Mouse (Mus musculus): ENCODE data around the gene Orm2.

DNA sequence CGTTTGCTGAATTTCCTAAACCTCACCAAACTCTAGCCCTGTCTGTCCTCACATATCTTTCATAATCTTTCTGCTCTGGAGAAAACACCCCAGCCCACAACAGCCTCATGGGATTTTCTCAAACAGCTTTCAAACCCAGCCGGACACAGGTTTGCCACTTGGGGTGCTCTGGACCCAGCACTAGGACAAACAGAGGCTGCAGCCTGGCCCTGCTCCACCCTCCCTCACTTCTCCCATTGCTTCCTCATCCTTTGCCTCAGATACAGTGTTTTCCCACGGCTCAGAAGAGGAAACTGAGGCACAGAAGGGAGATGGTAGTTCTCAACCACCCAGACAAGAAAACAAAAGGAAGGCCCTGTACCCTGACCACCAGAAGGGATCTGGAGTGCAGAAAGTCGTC lies 43.4 kb downstream of the Orm2 start:
- TF ChIP-seq POLR2A (IDR thresholded peaks at IDR 0.05; ENCODE audit: insufficient read depth, low read depth, low read length) (no peak), CTCF (IDR thresholded peaks at IDR 0.05) (no peak), EP300 (IDR thresholded peaks at IDR 0.05; ENCODE audit: insufficient read depth, low read depth, low read length) (no peak)

Measured in heart, adult 2 months (tissue).